Mouse (Mus musculus) ovary, postnatal 36 days (tissue): ENCODE measurements at regions not wholly inside any gene's neighbourhood (a gene's known extent, or its start where the extent isn't known, plus 50 kb on each side); places are given as distances from the start of the nearest gene placed in this dataset.

ENCODE experiments used
- DNase-seq: peaks from one replicate; pipeline ENCODE4 v3.0.0; 2022; ENCODE audit warnings: low spot score, mixed read lengths

DNA sequence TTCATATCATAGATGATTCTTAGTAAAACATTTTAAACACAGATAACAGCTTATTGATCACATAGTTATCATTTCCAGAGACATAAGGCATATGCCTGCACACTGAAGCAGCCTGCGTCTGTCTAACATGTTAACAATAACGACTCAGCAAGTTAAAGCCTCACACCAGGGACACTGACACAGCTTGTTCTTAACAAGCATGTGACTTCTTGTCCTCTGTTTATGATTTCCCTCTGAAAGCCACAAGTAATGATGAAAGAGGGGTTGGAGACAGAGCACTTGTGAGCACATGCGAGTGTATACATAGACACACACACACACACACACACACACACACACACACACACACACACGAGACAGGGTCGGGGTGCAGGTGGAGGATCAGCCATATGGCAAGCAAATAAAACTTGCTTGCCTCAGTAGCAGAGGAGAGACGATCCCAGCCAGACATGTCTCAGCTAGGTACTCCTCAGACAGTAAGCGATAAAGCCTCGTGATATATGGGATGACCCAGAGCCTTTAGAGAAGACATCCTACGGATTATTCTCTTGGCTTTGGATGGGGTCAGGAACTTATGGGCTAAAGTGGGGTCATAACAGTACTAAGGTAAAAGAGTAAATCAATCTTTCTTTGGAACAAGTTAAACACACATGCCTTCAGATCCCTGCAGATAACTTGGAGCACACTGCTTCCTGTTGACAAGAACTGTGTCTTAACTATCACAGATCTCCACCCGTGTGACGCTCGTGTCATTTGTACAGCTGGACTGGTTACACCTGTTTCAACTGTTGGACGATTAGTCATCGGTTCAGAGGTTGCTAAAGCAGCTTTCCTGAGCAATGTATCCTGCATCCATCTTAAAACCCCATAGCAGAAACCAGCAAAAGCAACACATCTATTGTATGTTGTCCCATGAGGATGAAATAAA lies 51.4 kb upstream of the Ralgps2 start:
- no peak for DNase-seq

- DNase-seq = no peak
These were observed 50.7 kb upstream of the Ralgps2 start for GRCm38 (mm10) chr1:156990112-156990511.

DNA sequence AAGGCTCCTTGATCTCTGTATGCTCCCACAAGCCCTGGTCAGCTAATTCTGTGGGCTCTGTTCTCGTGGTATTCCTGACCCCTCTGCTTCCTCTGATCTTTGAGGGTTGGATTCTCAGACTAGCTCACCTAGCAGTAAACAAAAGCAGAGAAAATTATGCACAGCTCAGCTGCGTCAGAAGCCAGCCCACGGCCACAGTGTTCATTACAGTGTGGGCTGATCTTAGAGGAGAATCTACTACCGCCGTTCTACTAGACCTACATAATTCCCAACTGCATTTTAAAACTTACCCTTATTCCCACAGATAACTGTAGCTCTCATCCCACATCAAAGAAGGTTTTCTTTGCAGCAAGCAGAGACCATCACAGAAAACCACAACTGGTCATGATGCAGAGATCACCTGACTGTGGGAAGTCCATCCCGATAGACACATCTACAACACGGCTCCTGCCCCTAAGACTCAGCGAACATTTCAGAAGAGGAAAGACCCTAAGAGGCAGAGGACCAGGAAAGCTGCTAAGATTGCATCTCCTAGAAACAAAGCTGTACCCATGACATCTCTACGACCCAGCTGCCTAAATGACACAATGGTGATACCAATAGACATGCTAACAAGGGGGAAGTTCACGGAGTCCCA lies 49.8 kb upstream of the Ralgps2 start:
- DNase-seq = no peak
